Comparison of ENCODE assay signal across 21 mouse cellular contexts in genomic region chr4:43936186-43936585, GRCm38 (mm10). TPM values are rescaled to one million over a fixed set of nuclear protein-coding genes. Genes with fewer than 3 reads are reported as not detected.
A peak's percentile ranks its signal among the peaks of the same experiment; 100 is the strongest.
DNase-seq lines count a peak whose midpoint lies in the region; ATAC-seq and TF ChIP-seq lines count a peak whose summit lies in the region.
"Had no signal": no experiment of that assay in that cellular context is flagged by ENCODE, and none has a peak within 500 bp of the region (broad histone marks: within the 10 kb centered on the region; RNA-seq: fewer than 3 reads in every experiment).

No protein-coding gene starts in this region.

- H3K4me3 ChIP-seq in liver, postnatal 0 days (ENCODE audit: low read depth, low read length), result no peak overlapping the region
- no peak overlapping the region for H3K4me3 ChIP-seq in liver, embryonic 12.5 days
- H3K4me3 ChIP-seq: embryonic facial prominence, embryonic 13.5 days; forebrain, embryonic 12.5 days; heart, embryonic 13.5 days; hindbrain, embryonic 15.5 days had no signal

- H3K36me3 ChIP-seq in liver, postnatal 0 days (replicated peaks; ENCODE audit: insufficient read depth, low read length), result no peaks in the 10 kb centered on the region
- peaks cover 8% of the 10 kb centered on the region; the same call in 1 of the 2 replicates for H3K36me3 ChIP-seq in liver, embryonic 12.5 days
- H3K36me3 ChIP-seq: G1E had no signal

- TF ChIP-seq CTCF in liver, postnatal 0 days (IDR thresholded peaks at IDR 0.05; ENCODE audit: low read depth), result no peak

- ATAC-seq in liver, postnatal 0 days, result no peak
- ATAC-seq in liver, embryonic 12.5 days, result no peak
- peak; percentile 37 for ATAC-seq in activated CD4-positive, CD25-positive, alpha-beta regulatory T cell, adult 4 months
- peak; percentile 29; the same call in 1 of the 2 replicates for ATAC-seq in megakaryocyte, adult 5-6 weeks (ENCODE audit: poor library complexity, severe bottlenecking)
- ATAC-seq in megakaryocyte-erythroid progenitor cell, adult 5-6 weeks (replicated peaks; ENCODE audit: low FRiP score, low TSS enrichment, poor library complexity, severe bottlenecking), result no peak

- WGBS in liver, postnatal 0 days (ENCODE audit: insufficient replicate concordance), result 77% methylated on average over 4 of the region's 4 CpGs
- 81% methylated on average over 4 of the region's 4 CpGs for WGBS in liver, embryonic 12.5 days (ENCODE audit: insufficient replicate concordance)

- no peak overlapping the region for H3K9ac ChIP-seq in liver, postnatal 0 days (replicated peaks)
- no peak overlapping the region for H3K9ac ChIP-seq in liver, embryonic 12.5 days
- H3K9ac ChIP-seq: embryonic facial prominence, embryonic 13.5 days; forebrain, embryonic 12.5 days; heart, embryonic 13.5 days; hindbrain, embryonic 15.5 days had no signal

- H3K27ac ChIP-seq in liver, postnatal 0 days (ENCODE audit: low read depth), result peak overlapping the region; percentile 52; the same call in 1 of the 2 replicates
- no peak overlapping the region for H3K27ac ChIP-seq in liver, embryonic 12.5 days
- H3K27ac ChIP-seq: embryonic facial prominence, embryonic 13.5 days; forebrain, embryonic 12.5 days; heart, embryonic 13.5 days; hindbrain, embryonic 15.5 days had no signal

- peaks cover 11% of the 10 kb centered on the region; the same call in 1 of the 2 replicates for H3K4me1 ChIP-seq in liver, postnatal 0 days (ENCODE audit: insufficient read depth)
- peaks cover 12% of the 10 kb centered on the region for H3K4me1 ChIP-seq in liver, embryonic 12.5 days
- H3K4me1 ChIP-seq: embryonic facial prominence, embryonic 13.5 days; forebrain, embryonic 12.5 days; hindbrain, embryonic 15.5 days had no signal

- no peaks in the 10 kb centered on the region for H3K9me3 ChIP-seq in liver, postnatal 0 days (ENCODE audit: low read length)
- no peaks in the 10 kb centered on the region for H3K9me3 ChIP-seq in liver, embryonic 12.5 days (replicated peaks)
- H3K9me3 ChIP-seq: embryonic facial prominence, embryonic 13.5 days; forebrain, embryonic 12.5 days; G1E; heart, embryonic 13.5 days; hindbrain, embryonic 15.5 days had no signal

- H3K27me3 ChIP-seq in liver, postnatal 0 days (ENCODE audit: insufficient read depth, low read length), result no peaks in the 10 kb centered on the region
- H3K27me3 ChIP-seq in liver, embryonic 12.5 days (replicated peaks), result no peaks in the 10 kb centered on the region
- H3K27me3 ChIP-seq: embryonic facial prominence, embryonic 13.5 days; forebrain, embryonic 12.5 days; heart, embryonic 13.5 days; hindbrain, embryonic 15.5 days had no signal

- H3K4me2 ChIP-seq in liver, postnatal 0 days (ENCODE audit: low read depth, low read length), result no peak overlapping the region
- no peak overlapping the region for H3K4me2 ChIP-seq in liver, embryonic 12.5 days
- H3K4me2 ChIP-seq: embryonic facial prominence, embryonic 13.5 days; forebrain, embryonic 12.5 days; heart, embryonic 13.5 days; hindbrain, embryonic 15.5 days had no signal

- DNase-seq in liver, postnatal 0 days, result no peak
- no peak for DNase-seq in thymus, postnatal 25 days
- DNase-seq in lung, postnatal 36 days, result no peak
- DNase-seq: adrenal gland, postnatal 10 days; cerebellum, adult 11-12 months; cerebellum, adult 9-10 months; cerebellum, postnatal 36 days; gastrocnemius, postnatal 36 days; heart, adult 11 months; heart, postnatal 36 days had no signal

- no peak for TF ChIP-seq EP300 in liver, postnatal 0 days (IDR thresholded peaks at IDR 0.05; ENCODE audit: low read depth)

RNA-seq across cellular contexts. Expression of gene Glipr2, which starts 21.0 kb away (rescaled TPM):
- polyA plus RNA-seq in liver, postnatal 0 days (2015; fragmentation: Nextera tagmentation; extraction: Ambion mirVana), result 19.4 and 20.4 TPM in 2 replicates
- polyA plus RNA-seq in liver, embryonic 12.5 days (2016; fragmentation: Nextera tagmentation; extraction: Ambion mirVana), result 45.8 and 46.6 TPM in 2 replicates
- polyA plus RNA-seq in activated CD4-positive, CD25-positive, alpha-beta regulatory T cell, adult 4 months (2017; shearing (Covaris generic)), result 100 to 1,000 TPM; 215 to 250 TPM
- total RNA-seq in megakaryocyte, adult 5-6 weeks (2015), result 147 and 149 TPM in 2 replicates
- total RNA-seq in megakaryocyte, adult 5-6 weeks (2017), result 224 and 228 TPM in 2 replicates
- 10.9 and 12.6 TPM in 2 replicates for total RNA-seq in megakaryocyte-erythroid progenitor cell, adult 5-6 weeks (2014; fragmentation: Nextera tagmentation)
- 12.2 and 13.9 TPM in 2 replicates for total RNA-seq in megakaryocyte-erythroid progenitor cell, adult 5-6 weeks (2017)

RNA-seq across cellular contexts. Expression of gene Ccin, which starts 47.1 kb away (rescaled TPM):
- polyA plus RNA-seq in liver, postnatal 0 days (2015; fragmentation: Nextera tagmentation; extraction: Ambion mirVana), result not detected in 2 replicates
- polyA plus RNA-seq in liver, embryonic 12.5 days (2016; fragmentation: Nextera tagmentation; extraction: Ambion mirVana), result not detected in 2 replicates
- under 1 TPM in 1 of 2 experiments, not detected in 1; 0.24 TPM for polyA plus RNA-seq in activated CD4-positive, CD25-positive, alpha-beta regulatory T cell, adult 4 months (2017; shearing (Covaris generic))
- total RNA-seq in megakaryocyte, adult 5-6 weeks (2015), result 0.09 TPM in 1 of 2 replicates, not detected in the other
- total RNA-seq in megakaryocyte, adult 5-6 weeks (2017), result 0.26 and 0.37 TPM in 2 replicates
- not detected in 2 replicates for total RNA-seq in megakaryocyte-erythroid progenitor cell, adult 5-6 weeks (2014; fragmentation: Nextera tagmentation)
- not detected in 2 replicates for total RNA-seq in megakaryocyte-erythroid progenitor cell, adult 5-6 weeks (2017)
- total RNA-seq: adrenal gland, postnatal 10 days; G1E; gastrocnemius, adult 8-10 months; gastrocnemius, postnatal 36 days had no signal
- polyA plus RNA-seq: embryonic facial prominence, embryonic 13.5 days; G1E; heart, embryonic 13.5 days; heart, postnatal 0 days; hindbrain, embryonic 15.5 days had no signal

Comparison
In these comparisons a context has a peak if more than half of its experiments do, and no peak if none do; other contexts are left out.
1. ATAC-seq: peak in activated CD4-positive, CD25-positive, alpha-beta regulatory T cell, adult 4 months (single experiment) and megakaryocyte, adult 5-6 weeks (single experiment); none in liver, postnatal 0 days (single experiment), liver, embryonic 12.5 days (single experiment) and megakaryocyte-erythroid progenitor cell, adult 5-6 weeks (single experiment).